Mouse (Mus musculus): Measurements from ENCODE around the gene Ptger4.

DNA sequence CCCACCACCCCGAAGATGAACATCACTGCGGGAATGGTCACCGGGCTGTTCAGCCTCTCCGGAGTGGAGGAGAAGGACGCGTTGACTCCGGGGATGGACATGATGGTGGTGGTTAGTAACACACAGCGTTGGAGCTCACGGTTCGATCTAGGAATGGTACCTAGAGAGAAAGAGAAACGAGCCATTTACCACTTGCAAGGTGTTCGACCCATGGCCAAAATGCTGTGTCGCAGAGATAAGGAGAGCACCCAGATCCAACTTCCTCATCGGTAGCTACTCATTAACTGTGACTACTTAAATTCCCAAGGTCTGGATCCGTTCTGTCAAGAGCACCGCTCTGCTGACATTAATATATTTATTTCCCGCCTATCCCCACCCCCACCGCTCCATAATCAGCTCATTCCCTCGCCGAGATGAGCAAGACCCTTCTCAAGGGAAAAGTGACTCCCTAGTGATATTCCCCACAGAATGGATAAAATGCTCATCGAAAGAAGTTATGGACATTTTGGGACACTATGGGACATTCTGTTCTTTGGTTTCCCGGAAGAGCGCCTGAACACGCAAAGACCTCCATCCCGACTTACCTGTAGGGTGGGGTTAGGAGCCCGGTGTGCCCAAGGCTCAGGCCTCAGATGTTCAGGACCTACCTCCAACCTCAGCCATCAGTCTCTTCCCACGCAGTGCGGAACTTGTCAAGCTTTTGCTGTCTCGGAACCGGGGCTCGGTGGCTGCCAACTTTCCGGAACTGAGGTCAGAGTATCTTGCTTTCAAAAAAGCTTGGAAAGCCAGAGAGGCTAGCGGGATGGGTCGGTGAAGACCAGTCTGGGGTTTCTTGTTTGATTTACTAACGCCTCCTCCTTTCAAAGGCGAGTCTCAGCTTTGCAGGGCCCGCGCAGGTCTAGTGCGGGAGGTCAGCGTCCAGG is 690 bp downstream of the Ptger4 start:
- TF ChIP-seq CTCF (IDR thresholded peaks at IDR 0.05; ENCODE audit: control insufficient read depth, insufficient read depth, low read length) = no peak
- no peak for TF ChIP-seq POLR2A (IDR thresholded peaks at IDR 0.05; ENCODE audit: borderline replicate concordance, control insufficient read depth, low read depth, low read length)

Measured in bone marrow, adult 2 months (tissue).